Comparison of ENCODE assay signal across 15 mouse cellular contexts in the genomic region with DNA sequence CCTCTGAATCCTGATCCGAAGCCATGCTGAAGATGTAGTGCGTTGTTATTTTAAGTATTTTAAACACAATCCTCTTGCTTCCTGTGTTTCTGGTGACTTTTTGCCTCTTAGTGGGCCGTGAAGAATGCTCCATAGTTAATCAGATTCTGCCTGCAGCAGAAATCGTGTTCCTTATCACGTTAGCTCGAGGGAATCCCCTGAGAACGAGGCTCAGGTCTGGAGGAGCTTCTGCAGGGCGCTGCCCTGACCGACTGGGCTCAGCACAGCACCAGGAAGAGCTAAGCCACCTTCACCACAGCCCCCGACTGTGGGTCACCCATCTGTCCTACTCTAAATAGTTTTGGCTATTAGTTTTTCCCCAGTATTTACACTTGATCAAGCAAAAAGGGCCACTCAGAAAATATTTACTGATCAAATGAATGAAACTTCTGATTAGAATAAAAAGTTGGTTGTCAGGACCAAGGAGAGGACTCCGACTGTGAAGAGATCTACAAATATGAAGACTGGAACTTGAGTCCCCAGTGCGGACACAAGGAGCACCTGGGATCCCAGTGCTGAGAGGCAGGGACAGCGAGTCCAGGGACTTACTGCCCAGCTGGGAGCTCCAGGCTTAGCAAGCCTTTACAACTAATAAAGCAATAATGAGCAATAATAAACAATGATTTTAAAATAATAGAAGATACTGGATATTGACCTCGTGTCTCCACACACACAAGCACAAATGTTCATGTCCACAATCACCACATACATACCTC. TPM values are rescaled to one million over a fixed set of nuclear protein-coding genes. Genes with fewer than 3 reads are reported as not detected.
DNase-seq lines count a peak whose midpoint lies in the region; ATAC-seq and TF ChIP-seq lines count a peak whose summit lies in the region.
"Had no signal": no experiment of that assay in that cellular context is flagged by ENCODE, and none has a peak within 500 bp of the region (broad histone marks: within the 10 kb centered on the region; RNA-seq: fewer than 3 reads in every experiment).

No protein-coding gene starts in this region.

- peaks cover 3% of the 10 kb centered on the region; the same call in 1 of the 2 replicates for H3K4me1 ChIP-seq in heart, embryonic 15.5 days (replicated peaks)
- peaks cover 24% of the 10 kb centered on the region for H3K4me1 ChIP-seq in liver, embryonic 11.5 days (replicated peaks; ENCODE audit: control insufficient read depth, insufficient read depth, low read length)
- H3K4me1 ChIP-seq in liver, adult 2 months (ENCODE audit: control insufficient read depth, insufficient read depth, low read length): peaks cover 6% of the 10 kb centered on the region
- peaks cover 23% of the 10 kb centered on the region for H3K4me1 ChIP-seq in liver, postnatal 0 days (ENCODE audit: insufficient read depth)
- no peaks in the 10 kb centered on the region for H3K4me1 ChIP-seq in forebrain, embryonic 15.5 days
- H3K4me1 ChIP-seq: neural tube, embryonic 13.5 days had no signal

- 46% methylated on average over 14 of the region's 14 CpGs for WGBS in heart, embryonic 15.5 days
- WGBS in liver, embryonic 11.5 days: 45% methylated on average over 14 of the region's 14 CpGs
- WGBS in liver, adult 2 months: 51% methylated on average over 14 of the region's 14 CpGs
- 43% methylated on average over 14 of the region's 14 CpGs for WGBS in liver, postnatal 0 days (ENCODE audit: insufficient replicate concordance)
- WGBS in forebrain, embryonic 15.5 days: 75% methylated on average over 14 of the region's 14 CpGs

- no peak overlapping the region for H3K4me2 ChIP-seq in heart, embryonic 15.5 days
- H3K4me2 ChIP-seq in liver, embryonic 11.5 days: no peak overlapping the region
- H3K4me2 ChIP-seq in liver, postnatal 0 days (ENCODE audit: low read depth, low read length): no peak overlapping the region
- H3K4me2 ChIP-seq in forebrain, embryonic 15.5 days (replicated peaks): no peak overlapping the region
- H3K4me2 ChIP-seq: limb, embryonic 15.5 days; neural tube, embryonic 13.5 days had no signal

- H3K79me2 ChIP-seq in liver, adult 2 months (ENCODE audit: control insufficient read depth, insufficient read depth, low read length): no peaks in the 10 kb centered on the region

- H3K9me3 ChIP-seq in heart, embryonic 15.5 days (replicated peaks): no peaks in the 10 kb centered on the region
- H3K9me3 ChIP-seq in liver, embryonic 11.5 days (ENCODE audit: control insufficient read depth, low read length): no peaks in the 10 kb centered on the region
- no peaks in the 10 kb centered on the region for H3K9me3 ChIP-seq in liver, postnatal 0 days (ENCODE audit: low read length)
- no peaks in the 10 kb centered on the region for H3K9me3 ChIP-seq in forebrain, embryonic 15.5 days
- H3K9me3 ChIP-seq: limb, embryonic 15.5 days; neural tube, embryonic 13.5 days had no signal

- H3K4me3 ChIP-seq in heart, embryonic 15.5 days: no peak overlapping the region
- no peak overlapping the region for H3K4me3 ChIP-seq in liver, embryonic 11.5 days (ENCODE audit: low read depth, low read length)
- no peak overlapping the region for H3K4me3 ChIP-seq in liver, adult 2 months (ENCODE audit: insufficient read depth, low read depth, low read length)
- H3K4me3 ChIP-seq in liver, postnatal 0 days (ENCODE audit: low read depth, low read length): no peak overlapping the region
- no peak overlapping the region for H3K4me3 ChIP-seq in forebrain, embryonic 15.5 days
- H3K4me3 ChIP-seq: limb, embryonic 15.5 days; neural tube, embryonic 13.5 days had no signal

- peak overlapping the region; percentile 57; the same call in 1 of the 2 replicates for H3K27ac ChIP-seq in heart, embryonic 15.5 days
- H3K27ac ChIP-seq in liver, embryonic 11.5 days (ENCODE audit: low read depth, low read length): no peak overlapping the region
- H3K27ac ChIP-seq in liver, adult 2 months (replicated peaks; ENCODE audit: insufficient read depth, low read depth, low read length): peak overlapping the region; percentile 18
- peak overlapping the region; percentile 55; the same call in 1 of the 2 replicates for H3K27ac ChIP-seq in liver, postnatal 0 days (ENCODE audit: low read depth)
- H3K27ac ChIP-seq in forebrain, embryonic 15.5 days (replicated peaks): no peak overlapping the region
- H3K27ac ChIP-seq: limb, embryonic 15.5 days; neural tube, embryonic 13.5 days had no signal

- 0 out of 2 replicates have a peak, but pooled peaks have one; percentile 1 for TF ChIP-seq EP300 in liver, postnatal 0 days (IDR thresholded peaks at IDR 0.05; ENCODE audit: low read depth)

- H3K27me3 ChIP-seq in heart, embryonic 15.5 days: no peaks in the 10 kb centered on the region
- H3K27me3 ChIP-seq in liver, embryonic 11.5 days (replicated peaks; ENCODE audit: control insufficient read depth, insufficient read depth, low read length): no peaks in the 10 kb centered on the region
- no peaks in the 10 kb centered on the region for H3K27me3 ChIP-seq in liver, adult 2 months (ENCODE audit: control insufficient read depth, insufficient read depth, low read length)
- H3K27me3 ChIP-seq in liver, postnatal 0 days (ENCODE audit: insufficient read depth, low read length): no peaks in the 10 kb centered on the region
- H3K27me3 ChIP-seq in forebrain, embryonic 15.5 days: no peaks in the 10 kb centered on the region
- H3K27me3 ChIP-seq: limb, embryonic 15.5 days; neural tube, embryonic 13.5 days had no signal

- TF ChIP-seq CTCF in liver, adult 2 months (IDR thresholded peaks at IDR 0.05; ENCODE audit: low read depth, low read length): no peak
- no peak for TF ChIP-seq CTCF in liver, postnatal 0 days (IDR thresholded peaks at IDR 0.05; ENCODE audit: low read depth)

- TF ChIP-seq POLR2A in liver, adult 2 months (IDR thresholded peaks at IDR 0.05; ENCODE audit: extremely low read depth, insufficient read depth, low read length): no peak

- no peak for DNase-seq in heart, postnatal 25 days (ENCODE audit: low spot score)
- DNase-seq in liver: peak; percentile 21
- DNase-seq in liver, embryonic 11.5 days (ENCODE audit: low spot score): no peak
- DNase-seq in liver, adult 2 months (ENCODE audit: extremely low read depth, low read depth, low spot score): no peak
- no peak for DNase-seq in liver, postnatal 0 days
- DNase-seq in layer of hippocampus, adult 9-11 months: no peak
- DNase-seq: cerebellum, adult 11 months; cerebellum, postnatal 36 days; gastrocnemius, postnatal 14 days; kidney, adult 8-10 months; right cerebral cortex, postnatal 4 days had no signal

- no peaks in the 10 kb centered on the region for H3K36me3 ChIP-seq in heart, embryonic 15.5 days
- H3K36me3 ChIP-seq in liver, embryonic 11.5 days (ENCODE audit: control insufficient read depth, insufficient read depth, low read length): no peaks in the 10 kb centered on the region
- H3K36me3 ChIP-seq in liver, adult 2 months (ENCODE audit: control insufficient read depth, insufficient read depth, low read length): no peaks in the 10 kb centered on the region; the same call in 1 of the 2 replicates
- no peaks in the 10 kb centered on the region for H3K36me3 ChIP-seq in liver, postnatal 0 days (replicated peaks; ENCODE audit: insufficient read depth, low read length)
- H3K36me3 ChIP-seq in forebrain, embryonic 15.5 days: no peaks in the 10 kb centered on the region
- H3K36me3 ChIP-seq: limb, embryonic 15.5 days had no signal

- no peak overlapping the region for H3K9ac ChIP-seq in heart, embryonic 15.5 days
- H3K9ac ChIP-seq in liver, embryonic 11.5 days (ENCODE audit: low read depth, low read length): no peak overlapping the region
- H3K9ac ChIP-seq in liver, adult 2 months (ENCODE audit: low read depth, low read length): no peak overlapping the region
- H3K9ac ChIP-seq in liver, postnatal 0 days (replicated peaks): no peak overlapping the region
- H3K9ac ChIP-seq in forebrain, embryonic 15.5 days (replicated peaks): no peak overlapping the region
- H3K9ac ChIP-seq: limb, embryonic 15.5 days; neural tube, embryonic 13.5 days had no signal

- no peak for ATAC-seq in heart, embryonic 15.5 days (replicated peaks; ENCODE audit: insufficient number of reproducible peaks, insufficient read depth, low FRiP score, low read depth)
- no peak for ATAC-seq in liver, embryonic 11.5 days (replicated peaks; ENCODE audit: low FRiP score)
- no peak for ATAC-seq in liver, postnatal 0 days
- no peak for ATAC-seq in forebrain, embryonic 15.5 days (replicated peaks)

- intact Hi-C loops in heart, postnatal 25 days (cut with DNase I): no loop called here

RNA-seq across cellular contexts. Expression of a gene that starts 58.3 kb away (rescaled TPM):
- 54.1 and 61.2 TPM in 2 replicates for polyA plus RNA-seq in heart, embryonic 15.5 days (2015; fragmentation: Nextera tagmentation; extraction: Ambion mirVana)
- total RNA-seq in heart, postnatal 25 days (2021): 10 to 100 TPM; 59.4 to 63.6 TPM
- 27.4 and 29.1 TPM in 2 replicates for polyA plus RNA-seq in liver, embryonic 11.5 days (2014; fragmentation: Nextera tagmentation; extraction: Ambion mirVana)
- total RNA-seq in liver, adult 2 months (2014; rRNA removed): 18.6 and 24.3 TPM in 2 replicates
- polyA plus RNA-seq in liver, adult 2 months (2012; rRNA removed): 13.4 and 15.0 TPM in 2 replicates
- 44.6 and 55.4 TPM in 2 replicates for polyA plus RNA-seq in liver, postnatal 0 days (2015; fragmentation: Nextera tagmentation; extraction: Ambion mirVana)
- 38.0 and 39.3 TPM in 2 replicates for polyA plus RNA-seq in forebrain, embryonic 15.5 days (2015; fragmentation: Nextera tagmentation; extraction: Ambion mirVana)

Comparison
In these comparisons a context has a peak if more than half of its experiments do, and no peak if none do; other contexts are left out.
1. H3K27ac ChIP-seq: peak in heart, embryonic 15.5 days (single experiment), liver, adult 2 months (single experiment) and liver, postnatal 0 days (single experiment); none in liver, embryonic 11.5 days (single experiment) and forebrain, embryonic 15.5 days (single experiment).